Mouse (Mus musculus) heart, adult 9 months (tissue): Measurements from ENCODE around the gene Fgd2.
A peak's percentile ranks its signal among the peaks of the same experiment; 100 is the strongest.
"Not testable (repeated sequence)": the region's sequence is repeated elsewhere in the genome, so short reads cannot be mapped to it uniquely, and the experiment has no call there.

ENCODE experiments used
- DNase-seq, 2 experiments: peaks; one replicate each; pipeline ENCODE4 v3.0.0; 2022; ENCODE audit warnings: low spot score in 2 of 2

Fgd2 gene

GRCm38 (mm10) chr17:29361982-29362691 is 1.4 kb downstream of the Fgd2 start:
- DNase-seq, result no peak

- no peak for DNase-seq
These were observed 2.4 kb downstream of the Fgd2 start for GRCm38 (mm10) chr17:29363109-29363508.

- DNase-seq, result no peak
These were observed 4.4 kb downstream of the Fgd2 start for GRCm38 (mm10) chr17:29365105-29365621.

- no peak for DNase-seq
These were observed 8.0 kb downstream of the Fgd2 start for GRCm38 (mm10) chr17:29368726-29369125.

GRCm38 (mm10) chr17:29370984-29371723 is 10.4 kb downstream of the Fgd2 start:
- peak; percentile 84 to 93 for DNase-seq

GRCm38 (mm10) chr17:29375871-29376270 is 15.2 kb downstream of the Fgd2 start:
- DNase-seq, result no peak

GRCm38 (mm10) chr17:29378056-29378455 is 17.3 kb downstream of the Fgd2 start:
- DNase-seq, result no peak

- peak in 1 of 2 experiments; percentile 46 for DNase-seq
These were observed 19.5 kb downstream of the Fgd2 start for GRCm38 (mm10) chr17:29380241-29380640.

GRCm38 (mm10) chr17:29381472-29381871 is 20.8 kb downstream of the Fgd2 start:
- peak; percentile 53 to 70 for DNase-seq

- no peak for DNase-seq
These were observed 21.7 kb downstream of the Fgd2 start for GRCm38 (mm10) chr17:29382417-29382816.

GRCm38 (mm10) chr17:29383923-29384322 is 23.2 kb downstream of the Fgd2 start:
- no peak for DNase-seq

- DNase-seq, result no peak
These were observed 24.2 kb downstream of the Fgd2 start for GRCm38 (mm10) chr17:29384850-29385438.

- no peak for DNase-seq
These were observed 25.0 kb downstream of the Fgd2 start for GRCm38 (mm10) chr17:29385746-29386145.

- DNase-seq, result no peak
These were observed 28.3 kb downstream of the Fgd2 start for GRCm38 (mm10) chr17:29388978-29389377.

GRCm38 (mm10) chr17:29391280-29391679 is 30.6 kb downstream of the Fgd2 start:
- DNase-seq, result no peak

- no peak for DNase-seq
These were observed 32.8 kb downstream of the Fgd2 start for GRCm38 (mm10) chr17:29393335-29394089.

- no peak for DNase-seq
These were observed 33.5 kb downstream of the Fgd2 start for GRCm38 (mm10) chr17:29394106-29394760.

- DNase-seq, result not testable (repeated sequence)
These were observed 34.0 kb downstream of the Fgd2 start for GRCm38 (mm10) chr17:29394761-29395160.

- DNase-seq, result peak; percentile 57 to 76
These were observed 34.7 kb downstream of the Fgd2 start for GRCm38 (mm10) chr17:29395381-29395780.

- no peak for DNase-seq
These were observed 35.5 kb downstream of the Fgd2 start for GRCm38 (mm10) chr17:29396056-29396799.
